17 mouse cellular contexts compared by ENCODE assay signal in the genomic region with DNA sequence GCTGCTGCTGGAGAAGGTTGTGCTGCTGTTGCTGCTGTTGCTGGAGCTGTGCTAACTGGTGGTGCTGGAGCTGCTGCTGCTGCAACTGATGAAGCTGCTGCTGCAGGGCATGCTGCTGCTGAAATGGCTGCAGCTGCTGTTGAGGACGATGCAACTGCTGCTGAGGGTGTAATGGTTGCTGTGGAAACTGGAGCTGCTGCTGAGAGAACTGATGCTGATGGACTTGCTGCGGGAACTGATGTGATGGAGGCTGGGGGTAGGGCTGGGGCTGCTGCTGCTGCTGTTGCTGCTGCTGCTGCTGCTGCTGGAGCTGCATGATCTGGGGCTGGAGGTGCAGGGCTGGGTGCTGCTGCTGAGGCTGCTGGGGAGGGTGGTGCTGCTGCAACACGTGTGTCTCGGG.
"Had no signal": no experiment of that assay in that cellular context is flagged by ENCODE, and none has a peak within 500 bp of the region (broad histone marks: within the 10 kb centered on the region; RNA-seq: fewer than 3 reads in every experiment).

No protein-coding gene starts in this region.

- H3K9ac ChIP-seq: limb, embryonic 12.5 days; liver, embryonic 13.5 days; liver, postnatal 0 days; lung, embryonic 15.5 days; neural tube, embryonic 12.5 days had no signal

- DNase-seq: kidney, adult 8-10 months; kidney, postnatal 25 days; liver; liver, embryonic 13.5 days; liver, postnatal 0 days; lung, postnatal 14 days; right cerebral cortex, postnatal 4 days; spleen, adult 18-20 months; thymus, adult 18-20 months; thymus, postnatal 14 days had no signal

- H3K4me2 ChIP-seq: limb, embryonic 12.5 days; liver, embryonic 13.5 days; lung, embryonic 15.5 days; neural tube, embryonic 12.5 days had no signal

- H3K27ac ChIP-seq: limb, embryonic 12.5 days; liver, embryonic 13.5 days; lung, embryonic 15.5 days; macrophage; neural tube, embryonic 12.5 days had no signal

- H3K4me3 ChIP-seq: limb, embryonic 12.5 days; liver, embryonic 13.5 days; lung, embryonic 15.5 days; megakaryocyte, embryonic 14.5 days; myocyte; neural tube, embryonic 12.5 days had no signal

- ATAC-seq: intestine, postnatal 0 days; liver, postnatal 0 days had no signal

- H3K27me3 ChIP-seq: limb, embryonic 12.5 days; liver, embryonic 13.5 days; lung, embryonic 15.5 days; megakaryocyte, embryonic 14.5 days; neural tube, embryonic 12.5 days had no signal

- H3K9me3 ChIP-seq: limb, embryonic 12.5 days; liver, embryonic 13.5 days; lung, embryonic 15.5 days; megakaryocyte, embryonic 14.5 days; neural tube, embryonic 12.5 days had no signal

- H3K4me1 ChIP-seq: limb, embryonic 12.5 days; liver, embryonic 13.5 days; lung, embryonic 15.5 days; neural tube, embryonic 12.5 days had no signal
